Mouse (Mus musculus) kidney, adult 2 months (tissue): Measurements from ENCODE around the gene Zfp618.

ENCODE experiments used
- CTCF ChIP-seq: fragments of 200-500 bp; conservative IDR thresholded peaks from 2 replicates; pipeline ENCODE4 v1.5.1; 2011; ENCODE audit warnings: low read depth, mild to moderate bottlenecking, control low read depth, low read length, moderate library complexity, mixed read lengths; ENCODE audit not compliant: insufficient read depth, insufficient read length
- POLR2A ChIP-seq: fragments of 200-500 bp; IDR thresholded peaks from one replicate; pipeline ENCODE4 v1.6.1; 2011; ENCODE audit warnings: low read depth, low read length, control low read depth

DNA sequence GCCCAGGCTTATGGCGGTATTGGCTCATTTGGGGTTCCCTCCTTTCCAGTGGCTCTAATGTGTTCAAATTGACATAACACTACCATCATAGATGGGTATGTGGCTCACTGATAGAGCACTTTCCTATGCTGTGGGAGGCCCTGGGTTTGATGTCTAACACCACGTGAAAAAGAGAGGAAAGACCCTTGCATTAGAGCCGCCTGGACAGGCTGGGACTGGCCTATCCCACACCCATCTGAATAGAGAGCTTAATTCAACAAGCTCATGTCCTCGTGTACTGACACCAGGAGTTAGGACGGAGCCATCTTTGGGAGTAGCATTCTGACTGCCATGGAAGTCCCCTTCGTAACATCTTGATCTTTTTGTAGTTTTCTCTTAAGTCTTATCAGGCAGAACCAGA, 32.2 kb downstream of the Zfp618 start:
- TF ChIP-seq POLR2A (no peak), CTCF (no peak)
